Mouse (Mus musculus): ENCODE results near the gene Plxna4.

The Plxna4 gene

GRCm38 (mm10) chr6:32224007-32224703 is 363.8 kb downstream of the Plxna4 start:
- H3K9me3 ChIP-seq (ENCODE audit: low read length) = no peaks in the 10 kb centered on the region
- H3K4me3 ChIP-seq (replicated peaks; ENCODE audit: low read length) = no peak overlapping the region
- H3K27me3 ChIP-seq (ENCODE audit: insufficient read depth, low read length) = peaks cover 20% of the 10 kb centered on the region
- no peaks in the 10 kb centered on the region for H3K36me3 ChIP-seq (ENCODE audit: insufficient read depth, low read length)
- H3K4me1 ChIP-seq (replicated peaks; ENCODE audit: low read depth, low read length) = peaks cover 14% of the 10 kb centered on the region
- TF ChIP-seq NANOG (IDR thresholded peaks at IDR 0.05; ENCODE audit: borderline replicate concordance, low read length) (no peak), POU5F1 (IDR thresholded peaks at IDR 0.05; ENCODE audit: borderline replicate concordance, low read length) (no peak), CTCF (conservative IDR thresholded peaks at IDR 0.05; ENCODE audit: low read length) (no peak)

GRCm38 (mm10) chr6:32220765-32221164 is 367.2 kb downstream of the Plxna4 start:
- no peaks in the 10 kb centered on the region for H3K36me3 ChIP-seq (ENCODE audit: insufficient read depth, low read length)

GRCm38 (mm10) chr6:32218544-32218943 is 369.4 kb downstream of the Plxna4 start:
- Histone ChIP-seq H3K4me3 (replicated peaks; ENCODE audit: low read length) (no peak overlapping the region), H3K27me3 (ENCODE audit: insufficient read depth, low read length) (peaks cover 17% of the 10 kb centered on the region), H3K4me1 (replicated peaks; ENCODE audit: low read depth, low read length) (peaks cover 4% of the 10 kb centered on the region; the same call in 1 of the 2 replicates), H3K36me3 (ENCODE audit: insufficient read depth, low read length) (no peaks in the 10 kb centered on the region), H3K9me3 (ENCODE audit: low read length) (no peaks in the 10 kb centered on the region)
- no peak for TF ChIP-seq NANOG (IDR thresholded peaks at IDR 0.05; ENCODE audit: borderline replicate concordance, low read length)
- TF ChIP-seq CTCF (conservative IDR thresholded peaks at IDR 0.05; ENCODE audit: low read length) = no peak
- TF ChIP-seq POU5F1 (IDR thresholded peaks at IDR 0.05; ENCODE audit: borderline replicate concordance, low read length) = no peak

More at GRCm38 (mm10) chr6:32220765-32221164, 367.2 kb downstream of the Plxna4 start:
- H3K27me3 ChIP-seq (ENCODE audit: insufficient read depth, low read length) = peaks cover 31% of the 10 kb centered on the region
- no peaks in the 10 kb centered on the region for H3K4me1 ChIP-seq (replicated peaks; ENCODE audit: low read depth, low read length)
- no peak for TF ChIP-seq CTCF (conservative IDR thresholded peaks at IDR 0.05; ENCODE audit: low read length)
- no peak for TF ChIP-seq POU5F1 (IDR thresholded peaks at IDR 0.05; ENCODE audit: borderline replicate concordance, low read length)
- TF ChIP-seq NANOG (IDR thresholded peaks at IDR 0.05; ENCODE audit: borderline replicate concordance, low read length) = no peak
- no peaks in the 10 kb centered on the region for H3K9me3 ChIP-seq (ENCODE audit: low read length)
- no peak overlapping the region for H3K4me3 ChIP-seq (replicated peaks; ENCODE audit: low read length)

GRCm38 (mm10) chr6:32212439-32212838 is 375.6 kb downstream of the Plxna4 start:
- H3K4me1 ChIP-seq (replicated peaks; ENCODE audit: low read depth, low read length) = peaks cover 46% of the 10 kb centered on the region
- no peaks in the 10 kb centered on the region for H3K9me3 ChIP-seq (ENCODE audit: low read length)
- peaks cover 6% of the 10 kb centered on the region; the same call in 1 of the 2 replicates for H3K27me3 ChIP-seq (ENCODE audit: insufficient read depth, low read length)
- no peak overlapping the region for H3K4me3 ChIP-seq (replicated peaks; ENCODE audit: low read length)
- no peaks in the 10 kb centered on the region for H3K36me3 ChIP-seq (ENCODE audit: insufficient read depth, low read length)
- TF ChIP-seq NANOG (IDR thresholded peaks at IDR 0.05; ENCODE audit: borderline replicate concordance, low read length) = no peak
- no peak for TF ChIP-seq POU5F1 (IDR thresholded peaks at IDR 0.05; ENCODE audit: borderline replicate concordance, low read length)
- no peak for TF ChIP-seq CTCF (conservative IDR thresholded peaks at IDR 0.05; ENCODE audit: low read length)

GRCm38 (mm10) chr6:32210139-32210538 is 377.9 kb downstream of the Plxna4 start:
- H3K36me3 ChIP-seq (ENCODE audit: insufficient read depth, low read length) = no peaks in the 10 kb centered on the region
- H3K4me1 ChIP-seq (replicated peaks; ENCODE audit: low read depth, low read length) = peaks cover 45% of the 10 kb centered on the region
- TF ChIP-seq POU5F1 (IDR thresholded peaks at IDR 0.05; ENCODE audit: borderline replicate concordance, low read length) = no peak
- no peak for TF ChIP-seq NANOG (IDR thresholded peaks at IDR 0.05; ENCODE audit: borderline replicate concordance, low read length)
- TF ChIP-seq CTCF (conservative IDR thresholded peaks at IDR 0.05; ENCODE audit: low read length) = no peak
- peaks cover 10% of the 10 kb centered on the region for H3K27me3 ChIP-seq (ENCODE audit: insufficient read depth, low read length)
- no peak overlapping the region for H3K4me3 ChIP-seq (replicated peaks; ENCODE audit: low read length)
- H3K9me3 ChIP-seq (ENCODE audit: low read length) = no peaks in the 10 kb centered on the region

GRCm38 (mm10) chr6:32208951-32209350 is 379.0 kb downstream of the Plxna4 start:
- Histone ChIP-seq H3K36me3 (ENCODE audit: insufficient read depth, low read length) (no peaks in the 10 kb centered on the region), H3K4me3 (replicated peaks; ENCODE audit: low read length) (no peak overlapping the region), H3K9me3 (ENCODE audit: low read length) (no peaks in the 10 kb centered on the region), H3K4me1 (replicated peaks; ENCODE audit: low read depth, low read length) (peaks cover 45% of the 10 kb centered on the region), H3K27me3 (ENCODE audit: insufficient read depth, low read length) (peaks cover 22% of the 10 kb centered on the region)
- TF ChIP-seq CTCF (conservative IDR thresholded peaks at IDR 0.05; ENCODE audit: low read length) = no peak
- TF ChIP-seq POU5F1 (IDR thresholded peaks at IDR 0.05; ENCODE audit: borderline replicate concordance, low read length) = no peak
- no peak for TF ChIP-seq NANOG (IDR thresholded peaks at IDR 0.05; ENCODE audit: borderline replicate concordance, low read length)

- no peaks in the 10 kb centered on the region for H3K9me3 ChIP-seq (ENCODE audit: low read length)
Measured at GRCm38 (mm10) chr6:32204253-32204652, 383.7 kb downstream of the Plxna4 start.

GRCm38 (mm10) chr6:32203389-32203788 is 384.6 kb downstream of the Plxna4 start:
- TF ChIP-seq NANOG (IDR thresholded peaks at IDR 0.05; ENCODE audit: borderline replicate concordance, low read length) (no peak), POU5F1 (IDR thresholded peaks at IDR 0.05; ENCODE audit: borderline replicate concordance, low read length) (no peak), CTCF (conservative IDR thresholded peaks at IDR 0.05; ENCODE audit: low read length) (no peak)
- no peak overlapping the region for H3K4me3 ChIP-seq (replicated peaks; ENCODE audit: low read length)
- peaks cover 64% of the 10 kb centered on the region for H3K27me3 ChIP-seq (ENCODE audit: insufficient read depth, low read length)
- H3K4me1 ChIP-seq (replicated peaks; ENCODE audit: low read depth, low read length) = peaks cover 31% of the 10 kb centered on the region
- H3K36me3 ChIP-seq (ENCODE audit: insufficient read depth, low read length) = no peaks in the 10 kb centered on the region
- no peaks in the 10 kb centered on the region for H3K9me3 ChIP-seq (ENCODE audit: low read length)

More at GRCm38 (mm10) chr6:32204253-32204652, 383.7 kb downstream of the Plxna4 start:
- no peak for TF ChIP-seq NANOG (IDR thresholded peaks at IDR 0.05; ENCODE audit: borderline replicate concordance, low read length)
- TF ChIP-seq CTCF (conservative IDR thresholded peaks at IDR 0.05; ENCODE audit: low read length) = no peak
- no peak for TF ChIP-seq POU5F1 (IDR thresholded peaks at IDR 0.05; ENCODE audit: borderline replicate concordance, low read length)
- Histone ChIP-seq H3K4me1 (replicated peaks; ENCODE audit: low read depth, low read length) (peaks cover 39% of the 10 kb centered on the region), H3K36me3 (ENCODE audit: insufficient read depth, low read length) (no peaks in the 10 kb centered on the region), H3K4me3 (replicated peaks; ENCODE audit: low read length) (no peak overlapping the region), H3K27me3 (ENCODE audit: insufficient read depth, low read length) (peaks cover 57% of the 10 kb centered on the region)

Measured in E14TG2a.4 (cell line).